Mouse (Mus musculus): Measurements from ENCODE around the gene Spesp1.

DNA sequence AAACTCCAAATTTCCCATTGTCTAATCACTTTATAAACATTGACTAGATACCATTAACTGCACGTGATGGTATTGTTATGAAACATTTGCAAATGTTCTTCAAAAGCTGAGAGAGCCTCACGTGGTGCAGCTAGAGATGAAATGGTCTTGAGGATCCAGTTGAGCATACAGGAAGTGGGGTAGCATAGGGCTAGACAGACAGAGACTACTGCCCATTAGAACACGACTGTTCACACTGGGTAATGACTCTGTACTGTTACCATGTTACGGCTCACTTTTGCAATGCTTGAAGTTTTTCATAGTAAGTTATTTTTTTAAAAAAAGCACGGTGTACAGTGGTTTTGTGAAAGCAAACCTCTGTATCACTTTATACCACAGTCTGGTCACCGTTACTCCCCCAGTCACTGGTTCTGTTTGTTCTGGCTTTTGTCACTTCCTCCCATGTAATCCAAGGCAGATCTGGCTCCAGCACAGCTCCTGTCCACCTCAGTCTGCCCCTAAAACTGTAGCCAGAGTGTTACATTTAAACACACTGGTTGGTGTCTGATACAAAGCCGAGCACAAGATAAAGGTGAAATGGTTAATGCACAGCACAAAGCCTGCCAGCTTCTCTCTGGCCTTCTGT is 11.1 kb downstream of the Spesp1 start:
- TF ChIP-seq FLI1 (IDR thresholded peaks at IDR 0.05; ENCODE audit: low read length) (no peak), GATA1 (IDR thresholded peaks at IDR 0.05; ENCODE audit: borderline replicate concordance, low read length) (no peak)

Measured in megakaryocyte, embryonic 14.5 days (primary cell).